Mouse (Mus musculus): Measurements from ENCODE around the gene Gm8300. TPM values are rescaled to one million over a fixed set of nuclear protein-coding genes. Genes with fewer than 3 reads are reported as not detected.
A peak's percentile ranks its signal among the peaks of the same experiment; 100 is the strongest.
"Not testable (repeated sequence)": the region's sequence is repeated elsewhere in the genome, so short reads cannot be mapped to it uniquely, and the experiment has no call there.

Gene Gm8300
- total RNA-seq (2014; fragmentation: Nextera tagmentation), result not detected in 2 replicates
- not detected in 2 replicates for total RNA-seq (2017)

GRCm38 (mm10) chr12:87514016-87514415, at the start of gene Gm8300:
Gene Gm8300 (plus strand): TSS chr12:87514316.
- not testable (repeated sequence) for ATAC-seq (replicated peaks; ENCODE audit: poor library complexity, severe bottlenecking)

GRCm38 (mm10) chr12:87464678-87465297, 49.3 kb upstream of the Gm8300 start:
- ATAC-seq (replicated peaks; ENCODE audit: poor library complexity, severe bottlenecking), result no peak

GRCm38 (mm10) chr12:87470263-87471136, 43.6 kb upstream of the Gm8300 start:
- ATAC-seq (replicated peaks; ENCODE audit: poor library complexity, severe bottlenecking), result peak; percentile 54

DNA sequence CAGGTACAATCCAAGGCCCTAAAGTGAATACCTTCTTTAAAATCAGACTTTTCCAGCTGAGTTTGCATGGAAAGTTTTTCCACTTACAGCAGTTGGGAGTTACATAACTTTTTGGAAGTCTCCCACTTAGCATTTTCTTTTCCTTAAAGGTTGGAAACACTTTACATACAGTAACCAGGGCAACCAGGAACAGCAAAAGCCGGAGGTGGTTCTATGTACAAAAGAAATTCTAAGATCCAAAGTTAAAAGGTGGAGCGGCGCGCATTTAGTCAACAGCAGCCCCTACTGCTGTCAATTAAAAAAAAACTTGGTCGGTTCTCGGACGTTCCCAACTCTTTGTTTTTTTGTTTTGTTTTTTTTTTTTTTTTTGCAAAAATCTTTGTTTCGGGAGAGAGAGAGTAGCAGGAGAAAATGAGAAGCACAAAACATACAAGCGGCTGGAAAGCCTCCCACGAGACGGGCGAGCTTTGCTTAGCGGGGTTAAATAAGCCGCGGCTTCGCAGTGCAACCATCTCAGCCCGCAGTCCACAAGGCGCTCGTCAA, 42.6 kb upstream of the Gm8300 start:
- no peak for ATAC-seq (replicated peaks; ENCODE audit: poor library complexity, severe bottlenecking)

- ATAC-seq (replicated peaks; ENCODE audit: poor library complexity, severe bottlenecking), result peak; percentile 81
Observed at GRCm38 (mm10) chr12:87471964-87472786, 41.9 kb upstream of the Gm8300 start, which contains the start of gene Snw1. Gene Snw1 (minus strand): TSS chr12:87472274.

- no peak for ATAC-seq (replicated peaks; ENCODE audit: poor library complexity, severe bottlenecking)
Observed at GRCm38 (mm10) chr12:87474756-87475155, 39.4 kb upstream of the Gm8300 start.

DNA sequence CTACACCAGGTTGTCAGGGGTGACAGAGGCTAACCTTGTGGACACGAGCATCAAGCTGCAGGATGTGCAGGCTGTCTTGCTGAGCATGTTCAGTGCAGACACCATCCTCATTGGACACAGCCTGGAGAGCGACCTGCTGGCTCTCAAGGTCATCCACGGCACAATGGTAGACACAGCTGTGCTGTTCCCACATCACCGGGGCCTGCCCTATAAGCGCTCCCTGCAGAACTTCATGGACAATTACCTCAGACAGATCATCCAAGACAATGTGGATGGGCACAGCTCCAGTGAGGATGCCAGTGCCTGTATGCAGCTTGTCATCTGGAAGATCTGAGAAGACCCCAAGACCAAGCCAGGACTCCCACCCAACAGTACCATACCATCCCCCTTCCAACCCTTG, 31.6 kb upstream of the Gm8300 start:
- not testable (repeated sequence) for ATAC-seq (replicated peaks; ENCODE audit: poor library complexity, severe bottlenecking)

GRCm38 (mm10) chr12:87488683-87489082, 25.4 kb upstream of the Gm8300 start:
- ATAC-seq (replicated peaks; ENCODE audit: poor library complexity, severe bottlenecking), result peak; percentile 94

DNA sequence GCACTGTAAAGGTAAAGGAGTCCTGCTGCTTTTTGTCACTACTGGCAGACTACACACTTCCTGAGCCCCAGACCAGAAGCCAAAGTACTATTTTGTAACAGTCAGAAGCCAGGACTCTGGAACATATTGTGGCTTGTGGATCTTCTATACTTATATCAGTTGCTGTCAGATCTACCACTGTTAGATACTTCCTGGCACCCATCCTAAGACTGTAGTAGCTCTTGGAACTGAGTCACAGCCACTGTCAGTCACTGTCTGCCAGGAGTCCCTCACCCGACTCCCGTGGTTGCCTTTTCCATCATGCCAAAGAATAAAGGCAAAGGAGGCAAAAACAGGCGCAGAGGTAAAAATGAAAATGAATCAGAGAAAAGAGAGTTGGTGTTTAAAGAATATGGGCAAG, 19.7 kb upstream of the Gm8300 start, which contains the start of gene Gm5788:
Gene Gm5788 (plus strand): TSS at position 301 of the 400 bp plus-strand sequence.
- ATAC-seq (replicated peaks; ENCODE audit: poor library complexity, severe bottlenecking), result not testable (repeated sequence)

DNA sequence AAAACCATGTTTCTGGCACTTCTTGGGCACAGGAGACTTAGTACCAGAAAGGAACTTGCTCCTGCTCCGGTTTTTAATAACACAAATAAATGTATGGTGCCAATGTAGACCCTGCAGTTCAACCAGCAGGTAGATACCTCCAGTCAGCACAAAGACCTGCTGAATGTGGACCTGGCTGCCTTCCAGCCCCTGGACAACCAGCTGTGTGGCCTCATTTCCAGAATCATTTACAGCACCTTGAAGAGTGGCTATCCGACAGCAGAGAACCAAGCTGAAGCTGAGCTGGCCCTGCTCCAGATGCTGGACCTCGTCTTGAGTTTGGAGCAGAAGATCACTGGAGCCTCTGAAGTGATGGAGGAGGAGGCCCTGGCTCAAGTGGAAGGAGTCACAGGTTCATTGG, 5.5 kb downstream of the Gm8300 start:
- ATAC-seq (replicated peaks; ENCODE audit: poor library complexity, severe bottlenecking), result not testable (repeated sequence)

DNA sequence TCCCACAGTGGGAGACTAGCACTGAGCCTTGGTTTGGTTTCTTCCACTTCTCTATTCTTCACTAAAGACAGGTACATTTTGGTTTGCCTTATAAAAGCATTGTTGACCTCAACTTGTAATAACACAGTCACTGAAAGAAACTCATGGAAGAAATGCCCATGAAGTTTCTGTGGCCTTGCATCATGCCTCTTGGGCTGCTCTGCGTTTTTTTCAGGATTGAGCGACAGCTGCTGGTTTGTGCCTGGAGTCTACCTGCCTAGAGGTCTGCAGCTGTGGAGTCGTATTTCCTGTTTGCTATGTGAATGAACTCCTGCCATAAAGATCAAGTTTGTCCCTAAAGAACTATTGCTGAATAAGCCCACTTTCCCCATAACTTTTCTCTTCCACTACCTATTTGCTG, 29.8 kb downstream of the Gm8300 start:
- ATAC-seq (replicated peaks; ENCODE audit: poor library complexity, severe bottlenecking), result no peak

- not testable (repeated sequence) for ATAC-seq (replicated peaks; ENCODE audit: poor library complexity, severe bottlenecking)
Observed at GRCm38 (mm10) chr12:87550628-87551027, 36.5 kb downstream of the Gm8300 start.

Other genes starting within 250 kb of the Gm8300 start
- gene Vipas39, start 248.1 kb upstream of the Gm8300 start, total RNA-seq (2014; fragmentation: Nextera tagmentation), result 25.9 and 56.4 TPM in 2 replicates
- 27.2 and 31.0 TPM in 2 replicates for gene Vipas39, start 248.1 kb upstream of the Gm8300 start, total RNA-seq (2017)
- 174 and 185 TPM in 2 replicates for gene Ahsa1, start 247.8 kb upstream of the Gm8300 start, total RNA-seq (2014; fragmentation: Nextera tagmentation)
- 310 and 324 TPM in 2 replicates for gene Ahsa1, start 247.8 kb upstream of the Gm8300 start, total RNA-seq (2017)
- not detected in 2 replicates for gene Ism2, start 214.6 kb upstream of the Gm8300 start, total RNA-seq (2014; fragmentation: Nextera tagmentation)
- gene Ism2, start 214.6 kb upstream of the Gm8300 start, total RNA-seq (2017), result not detected in 2 replicates
- 124 and 145 TPM in 2 replicates for gene Sptlc2, start 126.0 kb upstream of the Gm8300 start, total RNA-seq (2014; fragmentation: Nextera tagmentation)
- gene Sptlc2, start 126.0 kb upstream of the Gm8300 start, total RNA-seq (2017), result 153 and 160 TPM in 2 replicates
- gene Slirp, start 70.4 kb upstream of the Gm8300 start, total RNA-seq (2014; fragmentation: Nextera tagmentation), result 123 and 162 TPM in 2 replicates
- 102 and 106 TPM in 2 replicates for gene Slirp, start 70.4 kb upstream of the Gm8300 start, total RNA-seq (2017)
- gene Alkbh1, start 70.3 kb upstream of the Gm8300 start, total RNA-seq (2014; fragmentation: Nextera tagmentation), result 65.3 and 73.7 TPM in 2 replicates
- gene Alkbh1, start 70.3 kb upstream of the Gm8300 start, total RNA-seq (2017), result 58.4 and 70.3 TPM in 2 replicates
- 70.0 and 74.3 TPM in 2 replicates for gene Snw1, start 42.0 kb upstream of the Gm8300 start, total RNA-seq (2014; fragmentation: Nextera tagmentation)
- 174 and 201 TPM in 2 replicates for gene Snw1, start 42.0 kb upstream of the Gm8300 start, total RNA-seq (2017)
- not detected in 2 replicates for gene Gm5788, start 19.6 kb upstream of the Gm8300 start, total RNA-seq (2014; fragmentation: Nextera tagmentation)
- gene Gm5788, start 19.6 kb upstream of the Gm8300 start, total RNA-seq (2017), result not detected in 2 replicates
- not detected in 2 replicates for gene Oog1, start 88.4 kb downstream of the Gm8300 start, total RNA-seq (2014; fragmentation: Nextera tagmentation)
- gene Oog1, start 88.4 kb downstream of the Gm8300 start, total RNA-seq (2017), result not detected in 2 replicates
- gene Gm4027, start 104.6 kb downstream of the Gm8300 start, total RNA-seq (2014; fragmentation: Nextera tagmentation), result not detected in 2 replicates
- not detected in 2 replicates for gene Gm4027, start 104.6 kb downstream of the Gm8300 start, total RNA-seq (2017)
- not detected in 2 replicates for gene Gm16381, start 130.3 kb downstream of the Gm8300 start, total RNA-seq (2014; fragmentation: Nextera tagmentation)
- gene Gm16381, start 130.3 kb downstream of the Gm8300 start, total RNA-seq (2017), result not detected in 2 replicates